Comparison of ENCODE assay signal across 12 mouse cellular contexts in genomic region chr1:87396923-87397586, GRCm38 (mm10). TPM values are rescaled to one million over a fixed set of nuclear protein-coding genes. Genes with fewer than 3 reads are reported as not detected.
DNase-seq lines count a peak whose midpoint lies in the region; ATAC-seq and TF ChIP-seq lines count a peak whose summit lies in the region.
"Had no signal": no experiment of that assay in that cellular context is flagged by ENCODE, and none has a peak within 500 bp of the region (broad histone marks: within the 10 kb centered on the region; RNA-seq: fewer than 3 reads in every experiment).

No protein-coding gene starts in this region.

- no peak for TF ChIP-seq CTCF in heart, adult 2 months (IDR thresholded peaks at IDR 0.05)

- DNase-seq in heart, adult 2 months: no peak
- DNase-seq in midbrain, embryonic 14.5 days: peak; percentile 11
- peak; percentile 55 to 77 for DNase-seq in kidney, postnatal 36 days
- peak; percentile 46 to 57 for DNase-seq in lung, postnatal 4 days
- DNase-seq in frontal cortex, postnatal 25 days (ENCODE audit: low spot score in 2 of 2): no peak
- DNase-seq in spleen, postnatal 4 days (ENCODE audit: low spot score in 2 of 2): no peak
- DNase-seq: cerebellum, postnatal 36 days; liver, embryonic 13.5 days had no signal

- H3K27ac ChIP-seq in heart, embryonic 12.5 days (ENCODE audit: poor library complexity, severe bottlenecking): peak overlapping the region; percentile 43; the same call in 1 of the 2 replicates
- H3K27ac ChIP-seq in heart, adult 2 months: no peak overlapping the region
- H3K27ac ChIP-seq in midbrain, embryonic 14.5 days (replicated peaks; ENCODE audit: low read depth, low read length): no peak overlapping the region
- H3K27ac ChIP-seq in midbrain, embryonic 13.5 days: no peak overlapping the region
- H3K27ac ChIP-seq: intestine, embryonic 15.5 days; liver, embryonic 13.5 days had no signal

- intact Hi-C loops in heart, adult 2 months (cut with DNase I): no loop called here

- H3K4me2 ChIP-seq in heart, embryonic 12.5 days: no peak overlapping the region
- H3K4me2 ChIP-seq in midbrain, embryonic 14.5 days (ENCODE audit: low read length): no peak overlapping the region
- H3K4me2 ChIP-seq in midbrain, embryonic 13.5 days (replicated peaks): no peak overlapping the region
- H3K4me2 ChIP-seq: intestine, embryonic 15.5 days; liver, embryonic 13.5 days had no signal

- WGBS in heart, embryonic 12.5 days: 72% methylated on average over 7 of the region's 7 CpGs
- 61% methylated on average over 7 of the region's 7 CpGs for WGBS in heart, adult 2 months
- 93% methylated on average over 7 of the region's 7 CpGs for WGBS in midbrain, embryonic 14.5 days
- 91% methylated on average over 7 of the region's 7 CpGs for WGBS in midbrain, embryonic 13.5 days

- no peak for ATAC-seq in heart, embryonic 12.5 days (ENCODE audit: insufficient number of reproducible peaks, low FRiP score)
- no peak for ATAC-seq in midbrain, embryonic 14.5 days (ENCODE audit: low FRiP score, low TSS enrichment)
- no peak for ATAC-seq in midbrain, embryonic 13.5 days
- ATAC-seq: intestine, embryonic 15.5 days had no signal

- peaks cover 7% of the 10 kb centered on the region; the same call in 1 of the 2 replicates for H3K36me3 ChIP-seq in heart, embryonic 12.5 days
- H3K36me3 ChIP-seq in heart, adult 2 months (ENCODE audit: control insufficient read depth, insufficient read depth, low read length): no peaks in the 10 kb centered on the region
- H3K36me3 ChIP-seq in midbrain, embryonic 14.5 days (ENCODE audit: control insufficient read depth, insufficient read depth, low read length): 0 out of 2 replicates have a peak, but pooled peaks cover 5% of the 10 kb centered on the region
- peaks cover 9% of the 10 kb centered on the region for H3K36me3 ChIP-seq in midbrain, embryonic 13.5 days
- H3K36me3 ChIP-seq: intestine, embryonic 15.5 days had no signal

- H3K27me3 ChIP-seq in heart, embryonic 12.5 days (replicated peaks): no peaks in the 10 kb centered on the region
- H3K27me3 ChIP-seq in heart, adult 2 months (ENCODE audit: control insufficient read depth, insufficient read depth, low read length): no peaks in the 10 kb centered on the region
- H3K27me3 ChIP-seq in midbrain, embryonic 14.5 days (ENCODE audit: control insufficient read depth, insufficient read depth, low read length): no peaks in the 10 kb centered on the region
- H3K27me3 ChIP-seq in midbrain, embryonic 13.5 days: no peaks in the 10 kb centered on the region
- H3K27me3 ChIP-seq: intestine, embryonic 15.5 days; liver, embryonic 13.5 days had no signal

- no peaks in the 10 kb centered on the region for H3K9me3 ChIP-seq in heart, embryonic 12.5 days (replicated peaks)
- no peaks in the 10 kb centered on the region for H3K9me3 ChIP-seq in midbrain, embryonic 14.5 days (ENCODE audit: control insufficient read depth, low read length)
- no peaks in the 10 kb centered on the region for H3K9me3 ChIP-seq in midbrain, embryonic 13.5 days
- H3K9me3 ChIP-seq: intestine, embryonic 15.5 days; liver, embryonic 13.5 days had no signal

- TF ChIP-seq EP300 in heart, adult 2 months (IDR thresholded peaks at IDR 0.05; ENCODE audit: insufficient read depth, low read depth, low read length): no peak

- no peak for TF ChIP-seq POLR2A in heart, adult 2 months (IDR thresholded peaks at IDR 0.05; ENCODE audit: insufficient read depth, low read depth, low read length)

- peaks cover 7% of the 10 kb centered on the region for H3K4me1 ChIP-seq in heart, embryonic 12.5 days (replicated peaks)
- H3K4me1 ChIP-seq in heart, adult 2 months (ENCODE audit: control insufficient read depth, insufficient read depth, low read length): 0 out of 2 replicates have a peak, but pooled peaks cover 2% of the 10 kb centered on the region
- H3K4me1 ChIP-seq in midbrain, embryonic 14.5 days (ENCODE audit: control insufficient read depth, insufficient read depth, low read length): no peaks in the 10 kb centered on the region
- H3K4me1 ChIP-seq in midbrain, embryonic 13.5 days (replicated peaks): no peaks in the 10 kb centered on the region
- H3K4me1 ChIP-seq: liver, embryonic 13.5 days had no signal

- no peak overlapping the region for H3K4me3 ChIP-seq in heart, embryonic 12.5 days
- no peak overlapping the region for H3K4me3 ChIP-seq in heart, adult 2 months
- no peak overlapping the region for H3K4me3 ChIP-seq in midbrain, embryonic 14.5 days (replicated peaks; ENCODE audit: low read depth, low read length)
- H3K4me3 ChIP-seq in midbrain, embryonic 13.5 days (replicated peaks): no peak overlapping the region
- H3K4me3 ChIP-seq: intestine, embryonic 15.5 days; liver, embryonic 13.5 days had no signal

- no peak overlapping the region for H3K9ac ChIP-seq in heart, embryonic 12.5 days
- no peak overlapping the region for H3K9ac ChIP-seq in heart, adult 2 months (ENCODE audit: low read depth, low read length)
- no peak overlapping the region for H3K9ac ChIP-seq in midbrain, embryonic 14.5 days (replicated peaks; ENCODE audit: low read length)
- no peak overlapping the region for H3K9ac ChIP-seq in midbrain, embryonic 13.5 days (replicated peaks)
- H3K9ac ChIP-seq: intestine, embryonic 15.5 days; liver, embryonic 13.5 days had no signal

- H3K79me2 ChIP-seq in heart, adult 2 months (replicated peaks; ENCODE audit: control insufficient read depth, insufficient read depth, low read length): no peaks in the 10 kb centered on the region

RNA-seq across cellular contexts. Expression of gene Kcnj13, which starts 2.5 kb away (rescaled TPM):
- polyA plus RNA-seq in heart, embryonic 12.5 days (2016; fragmentation: Nextera tagmentation; extraction: Ambion mirVana): 0.18 TPM in 1 of 2 replicates, not detected in the other
- total RNA-seq in heart, adult 2 months (2021): not detected
- polyA plus RNA-seq in heart, adult 2 months (2012; rRNA removed): 0.29 TPM in 1 of 2 replicates, not detected in the other
- 1.1 and 3.2 TPM in 2 replicates for polyA plus RNA-seq in midbrain, embryonic 14.5 days (2014; fragmentation: Nextera tagmentation; extraction: Ambion mirVana)
- 2.2 and 4.1 TPM in 2 replicates for polyA plus RNA-seq in midbrain, embryonic 13.5 days (2015; fragmentation: Nextera tagmentation; extraction: Ambion mirVana)
- total RNA-seq: adrenal gland, postnatal 4 days had no signal

Comparison
In these comparisons a context has a peak if more than half of its experiments do, and no peak if none do; other contexts are left out.
1. DNase-seq: peak in midbrain, embryonic 14.5 days (single experiment), kidney, postnatal 36 days (2 of 2) and lung, postnatal 4 days (2 of 2); none in heart, adult 2 months (0 of 2), frontal cortex, postnatal 25 days (0 of 2) and spleen, postnatal 4 days (0 of 2).